Mouse (Mus musculus) stomach, postnatal 0 days (tissue): ENCODE data around the gene Swi5.

ENCODE experiments used
- CTCF ChIP-seq: IDR thresholded peaks from 2 replicates; pipeline ENCODE4 v1.5.1; 2016; ENCODE audit warnings: antibody characterized with exemption, low read depth, mild to moderate bottlenecking, moderate library complexity
- EP300 ChIP-seq: optimal IDR thresholded peaks from 2 replicates; pipeline ENCODE3; 2016; ENCODE audit warnings: antibody characterized with exemption

- TF ChIP-seq EP300 (no peak), CTCF (no peak)
Observed at GRCm38 (mm10) chr2:32242986-32243385, 44.9 kb downstream of the Swi5 start.
